Mouse (Mus musculus) intestine, postnatal 0 days (tissue): ENCODE data around the gene Ighmbp2. TPM values are rescaled to one million over a fixed set of nuclear protein-coding genes. Genes with fewer than 3 reads are reported as not detected.
"Not testable (repeated sequence)": the region's sequence is repeated elsewhere in the genome, so short reads cannot be mapped to it uniquely, and the experiment has no call there.

ENCODE experiments used
- ATAC-seq: fragments of 200-750 bp; cut with Nextera tagmentation; 2 replicates; pipeline ENCODE4 v1.8.0; 2017; ENCODE audit warnings: mild to moderate bottlenecking, moderate TSS enrichment, moderate library complexity
- H3K27ac ChIP-seq: fragments of 300-500 bp; sonication (generic); 2 replicates; pipeline ENCODE4 v1.5.1; 2014; ENCODE audit warnings: mild to moderate bottlenecking, low read depth, low read length, moderate library complexity
- H3K27me3 ChIP-seq: fragments of 300-500 bp; sonication (generic); replicated peaks from 2 replicates; pipeline ENCODE4 v1.6.1; 2014; ENCODE audit warnings: low read length, mixed read lengths; ENCODE audit not compliant: control insufficient read depth, insufficient read depth
- H3K36me3 ChIP-seq: fragments of 300-500 bp; sonication (generic); 2 replicates; pipeline ENCODE4 v1.6.1; 2014; ENCODE audit warnings: mild to moderate bottlenecking, moderate library complexity; ENCODE audit not compliant: control insufficient read depth, insufficient read depth
- H3K4me1 ChIP-seq: fragments of 300-500 bp; sonication (generic); replicated peaks from 2 replicates; pipeline ENCODE4 v1.6.1; 2014; ENCODE audit warnings: antibody characterized with exemption, low read length, mixed read lengths; ENCODE audit not compliant: control insufficient read depth, insufficient read depth
- H3K4me2 ChIP-seq: fragments of 300-500 bp; sonication (generic); replicated peaks from 2 replicates; pipeline ENCODE4 v1.6.1; 2014; ENCODE audit warnings: low read depth, mild to moderate bottlenecking, moderate library complexity
- H3K4me3 ChIP-seq: fragments of 300-500 bp; sonication (generic); 2 replicates; pipeline ENCODE4 v1.5.1; 2014; ENCODE audit warnings: low read depth, low read length
- H3K9ac ChIP-seq: fragments of 300-500 bp; sonication (generic); 2 replicates; pipeline ENCODE4 v1.6.1; 2014; ENCODE audit warnings: mild to moderate bottlenecking, low read depth, low read length
- H3K9me3 ChIP-seq: fragments of 300-500 bp; sonication (generic); 2 replicates; pipeline ENCODE4 v1.6.1; 2016; ENCODE audit warnings: mixed run types; ENCODE audit not compliant: control insufficient read depth
- CTCF ChIP-seq: sonication (generic); IDR thresholded peaks from 2 replicates; pipeline ENCODE4 v1.5.1; 2016; ENCODE audit warnings: low read depth, mild to moderate bottlenecking, control low read depth, antibody characterized with exemption, moderate library complexity
- WGBS: fragments of 180-500 bp; shearing (Covaris S2); extraction: QIAGEN DNeasy Blood & Tissue Kit; methylation state at CpG from one replicate; pipeline ENCODE4 v1.1.7; 2014; 5-methylcytosine and 5-hydroxymethylcytosine counted together
- microRNA-seq: library from miRNA; unstranded; fragments of <30 nt; microRNA quantifications from one replicate; pipeline ENCODE4, GENCODE M21; 2016
- polyA plus RNA-seq: library from polyadenylated mRNA; unstranded; fragments of >200 nt; fragmentation: Nextera tagmentation; extraction: Ambion mirVana; gene quantifications from 2 replicates; pipeline ENCODE4 v1.2.1, GENCODE M21; 2015

Ighmbp2 gene
- polyA plus RNA-seq, 1 experiment from 2014 or later, result 3.7 TPM

GRCm38 (mm10) chr19:3260016-3260415, 22.8 kb downstream of the Ighmbp2 start:
- Histone ChIP-seq H3K4me3 (no peak overlapping the region), H3K27ac (no peak overlapping the region), H3K36me3 (peaks cover 42% of the 10 kb centered on the region), H3K4me1 (no peaks in the 10 kb centered on the region), H3K9me3 (no peaks in the 10 kb centered on the region), H3K4me2 (no peak overlapping the region), H3K27me3 (no peaks in the 10 kb centered on the region), H3K9ac (no peak overlapping the region)
- WGBS, result 94% methylated on average over 8 of the region's 8 CpGs
- no peak for ATAC-seq
- TF ChIP-seq CTCF, result no peak

GRCm38 (mm10) chr19:3225261-3225660, 57.6 kb downstream of the Ighmbp2 start:
- not testable (repeated sequence) for H3K4me2 ChIP-seq

GRCm38 (mm10) chr19:3214937-3215336, 67.9 kb downstream of the Ighmbp2 start:
- not testable (repeated sequence) for H3K27me3 ChIP-seq, H3K4me2 ChIP-seq, ATAC-seq, H3K9me3 ChIP-seq, H3K27ac ChIP-seq, H3K36me3 ChIP-seq, H3K4me3 ChIP-seq, H3K4me1 ChIP-seq, H3K9ac ChIP-seq
- WGBS, result 42% methylated on average over 1 of the region's 1 CpGs

More at GRCm38 (mm10) chr19:3225261-3225660, 57.6 kb downstream of the Ighmbp2 start:
- not testable (repeated sequence) for H3K27ac ChIP-seq, ATAC-seq, H3K9ac ChIP-seq, H3K4me3 ChIP-seq, H3K27me3 ChIP-seq, H3K4me1 ChIP-seq, H3K36me3 ChIP-seq, H3K9me3 ChIP-seq
- 65% methylated on average over 3 of the region's 6 CpGs for WGBS

Small RNA genes within 50 kb of the gene (microRNA-seq; reads per million reads assigned to microRNA genes)
- not detected for gene Mir6984

Other genes starting within 250 kb of the Ighmbp2 start
- 69.1 and 75.1 TPM in 2 replicates for gene Mrpl21, start 116 bp downstream of the Ighmbp2 start, polyA plus RNA-seq
- gene Cpt1a, start 39.3 kb upstream of the Ighmbp2 start, polyA plus RNA-seq, result 104 and 105 TPM in 2 replicates
- gene Tesmin, start 105.8 kb upstream of the Ighmbp2 start, polyA plus RNA-seq, result 1.1 and 1.3 TPM in 2 replicates
- 38.7 and 42.3 TPM in 2 replicates for gene Gal, start 131.5 kb upstream of the Ighmbp2 start, polyA plus RNA-seq